Mouse (Mus musculus) cerebellum, adult 9-10 months (tissue): ENCODE measurements around the gene Atp6v1c2.

Experiments used
- DNase-seq: peaks from one replicate; pipeline ENCODE4 v3.0.0; 2022

Atp6v1c2 gene

DNA sequence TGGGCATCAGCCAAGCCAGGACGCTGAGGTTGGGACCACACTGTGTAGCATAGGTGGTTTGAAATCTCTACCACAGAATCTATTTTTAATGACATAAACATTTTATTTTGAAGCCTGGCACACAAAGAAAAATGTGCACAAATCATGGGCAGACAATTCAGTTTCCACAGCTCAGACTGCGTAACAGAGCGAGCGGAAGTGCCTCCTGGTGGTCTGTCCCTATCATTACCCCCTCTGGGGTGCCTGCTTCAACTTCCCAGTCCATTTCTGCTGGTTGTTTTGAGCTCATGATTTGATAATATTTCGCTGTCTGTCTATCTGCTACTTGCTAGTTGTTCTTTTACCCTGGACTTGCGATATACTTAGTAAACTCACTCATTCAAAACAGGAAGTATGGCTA lies 73.6 kb downstream of the Atp6v1c2 start:
- no peak for DNase-seq

DNA sequence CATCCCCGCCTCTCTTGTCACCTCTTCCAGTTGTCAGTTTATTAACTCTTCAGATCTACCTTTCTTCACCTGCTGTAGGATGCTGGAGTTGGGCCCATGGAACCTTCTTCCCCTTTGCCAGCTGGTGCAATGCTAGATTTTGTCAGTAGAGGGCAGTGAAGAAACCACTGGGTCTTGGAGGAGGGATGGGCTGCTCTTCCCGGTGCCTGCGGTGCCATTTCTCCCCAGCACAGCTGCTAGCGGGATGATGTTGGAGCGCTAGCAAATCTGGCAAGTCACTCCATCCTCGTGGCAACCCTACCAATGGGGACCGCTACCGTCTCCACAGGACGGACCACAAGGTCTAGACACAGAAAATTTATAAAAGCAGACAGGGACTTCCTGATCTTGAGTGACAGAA lies 76.1 kb downstream of the Atp6v1c2 start:
- DNase-seq: peak; percentile 71

DNA sequence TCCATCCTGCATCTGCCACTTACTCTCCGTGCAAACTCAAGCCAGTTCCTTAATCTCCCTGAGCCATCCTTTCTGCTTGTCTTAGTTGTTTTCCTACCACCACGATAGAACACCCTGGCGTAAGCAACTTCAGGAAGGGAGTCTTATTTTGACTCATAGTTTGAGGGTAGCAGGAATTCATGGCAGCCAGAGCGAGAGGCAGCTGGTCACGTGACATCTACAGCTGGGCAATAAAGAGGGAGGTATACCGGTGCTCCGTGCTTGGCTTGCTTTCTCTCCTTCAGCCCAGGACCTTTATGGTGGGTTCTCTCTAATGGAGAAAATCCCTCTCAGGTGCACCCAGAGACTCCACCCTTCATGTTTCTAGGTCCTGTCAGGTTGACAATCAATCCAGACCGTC lies 78.2 kb downstream of the Atp6v1c2 start:
- no peak for DNase-seq

DNA sequence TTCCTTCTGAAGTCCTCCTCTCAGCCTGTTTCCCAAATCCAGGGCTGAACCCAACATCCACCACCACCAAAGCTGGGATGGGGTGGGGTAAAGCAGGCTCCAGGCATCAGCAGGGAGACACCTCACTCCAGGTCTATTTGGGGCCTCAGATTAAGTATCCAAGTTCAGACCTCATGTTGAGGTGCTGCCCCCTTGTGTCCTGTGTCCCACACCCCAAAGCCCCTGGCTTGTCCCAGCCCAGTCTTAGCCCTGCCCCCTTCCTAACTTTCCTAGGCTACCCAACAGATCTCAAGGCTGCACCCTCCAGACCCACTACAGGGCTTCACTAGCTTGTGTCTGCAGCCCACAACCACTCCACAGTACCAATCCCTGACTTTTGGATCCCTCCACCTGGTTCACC lies 87.1 kb downstream of the Atp6v1c2 start:
- DNase-seq: no peak

DNA sequence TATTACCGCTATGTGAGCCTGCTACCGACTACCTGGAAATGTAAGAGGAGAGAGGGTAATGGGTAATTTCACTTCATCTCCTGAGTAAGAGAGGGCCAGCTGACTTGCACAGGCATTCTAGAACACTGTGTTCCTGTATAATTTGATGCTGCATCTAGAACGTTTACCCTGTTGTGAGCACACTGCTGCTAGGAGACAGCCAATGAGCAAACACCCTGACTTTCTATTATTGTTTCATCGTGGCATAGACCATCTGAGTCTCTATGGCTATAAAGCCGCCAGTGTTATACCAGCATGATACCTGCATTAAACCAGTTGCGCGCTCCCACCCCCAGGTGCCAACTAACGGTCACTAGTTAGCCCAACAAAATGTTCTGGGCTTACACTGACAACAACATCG lies 87.5 kb downstream of the Atp6v1c2 start:
- no peak for DNase-seq

DNA sequence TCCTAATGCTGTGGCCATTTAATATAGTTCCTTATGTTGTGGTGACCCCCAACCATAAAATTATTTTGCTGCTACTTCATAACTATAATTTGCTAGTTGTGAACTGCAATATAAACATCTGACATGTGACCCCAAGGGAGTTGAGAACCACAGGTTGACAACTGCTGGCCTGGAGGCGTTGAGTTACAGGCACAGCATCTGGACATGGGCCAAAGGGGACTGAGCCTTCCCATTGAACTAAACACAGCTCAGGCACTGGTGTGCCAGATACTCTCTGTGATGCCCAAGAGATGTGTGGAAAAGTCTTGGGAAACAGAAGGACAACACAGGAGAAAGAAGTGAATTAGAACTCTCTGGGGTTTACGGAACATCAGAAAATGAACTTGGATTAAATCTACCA lies 88.1 kb downstream of the Atp6v1c2 start:
- DNase-seq: no peak

DNA sequence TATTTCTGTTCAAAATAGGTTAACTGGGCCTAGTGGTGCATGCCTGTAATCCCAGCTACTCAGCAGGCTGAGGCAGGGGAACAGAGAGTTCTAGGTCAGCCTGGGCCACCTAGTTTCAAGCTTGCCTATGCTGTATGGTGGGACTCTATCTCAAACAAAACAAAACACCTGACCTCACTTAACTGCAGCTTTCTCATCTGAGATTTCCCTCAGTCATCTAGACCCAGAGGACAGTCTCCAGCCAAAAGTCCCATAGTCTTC lies 89.8 kb downstream of the Atp6v1c2 start:
- no peak for DNase-seq

DNA sequence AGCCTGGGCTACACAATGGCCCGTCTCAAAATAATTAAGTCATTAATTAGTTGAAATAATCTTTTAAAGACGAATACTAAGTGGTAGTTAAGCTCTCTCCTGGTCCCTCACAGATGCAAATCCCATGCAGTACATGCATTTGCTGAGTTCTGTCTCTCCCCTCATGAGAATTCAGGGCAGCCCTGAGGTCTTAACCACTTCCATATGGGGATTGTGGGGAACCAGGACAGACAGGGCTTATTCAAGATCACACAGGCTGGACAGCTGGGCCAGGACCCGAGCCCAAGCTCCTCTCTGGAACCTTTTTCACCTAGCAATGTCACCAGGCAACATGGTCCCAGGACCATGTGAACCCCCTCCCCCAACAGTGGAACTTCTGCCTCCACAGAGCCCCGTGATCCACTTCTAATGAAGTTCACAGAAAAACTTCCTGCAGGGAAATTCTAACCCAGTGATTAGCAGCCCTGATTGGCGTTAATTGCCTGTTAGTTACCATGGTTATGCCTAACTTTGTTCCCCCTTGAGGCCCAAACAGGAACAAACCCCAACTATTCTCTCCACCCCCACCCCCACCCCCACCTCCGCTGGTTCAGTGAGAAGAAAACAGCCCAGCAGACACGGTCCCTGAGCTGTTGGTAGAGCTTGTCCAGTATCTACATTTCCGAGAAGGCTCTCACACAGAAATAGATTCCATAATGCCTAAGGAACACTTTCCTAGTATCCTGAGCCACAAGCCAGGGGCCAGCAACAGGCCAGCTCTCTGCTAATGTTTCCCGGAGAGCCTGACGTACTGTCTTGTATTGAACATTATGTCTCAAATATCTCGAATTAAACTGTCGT lies 90.4 kb downstream of the Atp6v1c2 start:
- no peak for DNase-seq

DNA sequence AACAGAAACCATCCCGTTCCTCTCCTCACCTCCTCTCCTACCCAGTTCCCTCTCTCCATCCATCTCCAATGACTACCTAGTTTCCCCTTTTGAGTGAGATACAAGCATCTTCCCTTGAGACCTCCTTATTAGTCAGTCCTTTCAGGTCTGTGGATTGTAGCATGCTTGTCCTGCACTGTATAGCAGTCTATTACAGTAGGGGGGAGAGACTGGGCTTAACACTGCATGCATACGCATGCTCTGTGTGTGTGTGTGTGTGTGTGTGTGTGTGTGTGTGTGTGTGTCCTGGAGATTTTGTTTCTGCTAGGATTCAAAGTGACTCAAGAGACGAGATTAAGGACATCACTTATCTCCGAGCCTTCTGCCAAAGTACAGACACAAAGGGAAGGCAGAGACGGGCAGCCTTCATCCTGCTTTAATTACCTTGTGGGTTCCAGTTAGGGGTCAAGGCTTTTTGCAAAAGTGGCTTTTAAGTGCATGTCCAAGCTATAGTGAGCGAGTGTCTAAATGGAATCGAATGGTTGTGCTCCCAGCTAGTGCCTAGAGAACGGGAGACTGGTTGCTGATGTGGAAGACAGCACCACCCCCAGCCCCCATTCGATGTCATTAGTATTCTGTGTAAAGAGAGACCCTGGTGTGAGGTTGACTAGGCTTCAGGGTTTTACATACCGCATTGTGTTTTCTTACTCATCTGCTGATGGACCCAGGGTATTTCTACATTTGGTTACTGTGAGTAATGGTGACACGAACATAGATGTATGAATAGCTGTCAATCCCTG lies 93.4 kb downstream of the Atp6v1c2 start:
- no peak for DNase-seq
